Mouse (Mus musculus) CH12.LX (cell line): ENCODE measurements at regions not wholly inside any gene's neighbourhood (a gene's known extent, or its start where the extent isn't known, plus 50 kb on each side); places are given as distances from the start of the nearest gene placed in this dataset.

ENCODE experiments used
- DNase-seq: peaks from one replicate; pipeline ENCODE4 v3.0.0-alpha.2; 2013; ENCODE audit errors: extremely low read depth
- H3K27ac ChIP-seq: 2 replicates; pipeline ENCODE4 v1.5.1; 2012; ENCODE audit warnings: low read depth, mild to moderate bottlenecking, control low read depth, moderate library complexity; ENCODE audit not compliant: insufficient read depth
- H3K27me3 ChIP-seq: replicated peaks from 2 replicates; pipeline ENCODE3; 2012; ENCODE audit warnings: inconsistent platforms
- H3K36me3 ChIP-seq, 2 experiments: replicated peaks in 1 of 2; 2 replicates each; pipeline versions ENCODE3 to v1.6.1; 2012; ENCODE audit warnings: inconsistent platforms in 1 of 2, low read length in 1 of 2, mild to moderate bottlenecking in 1 of 2, mixed read lengths in 1 of 2, moderate library complexity in 1 of 2; ENCODE audit not compliant: control insufficient read depth in 1 of 2, insufficient read depth in 1 of 2
- H3K4me1 ChIP-seq, 2 experiments: 2 replicates each; pipeline ENCODE4 v1.6.1; 2012; ENCODE audit warnings: inconsistent platforms in 1 of 2, moderate library complexity in 1 of 2; ENCODE audit not compliant: insufficient read depth in 2 of 2, control insufficient read depth in 1 of 2
- H3K4me2 ChIP-seq: 2 replicates; pipeline ENCODE4 v1.6.1; 2012; ENCODE audit warnings: low read depth, mild to moderate bottlenecking, control low read depth; ENCODE audit not compliant: poor library complexity, insufficient read depth, severe bottlenecking
- H3K4me3 ChIP-seq, 3 experiments: fragments of 150-350 bp in 1 of 3; sonication (generic) in 1 of 3; replicated peaks in 1 of 3; 2 replicates each; pipeline versions ENCODE3 to v1.5.1; 2011 to 2012; ENCODE audit warnings: low read depth in 2 of 3, low read length in 2 of 3, mild to moderate bottlenecking in 2 of 3, moderate library complexity in 2 of 3, control low read depth in 1 of 3, improper control_type of control experiment in 1 of 3, inconsistent platforms in 1 of 3, mixed read lengths in 1 of 3; ENCODE audit not compliant: poor library complexity in 1 of 3
- H3K79me2 ChIP-seq: replicated peaks from 2 replicates; pipeline ENCODE4 v1.6.1; 2012; ENCODE audit warnings: mild to moderate bottlenecking, moderate library complexity; ENCODE audit not compliant: control insufficient read depth, poor library complexity, insufficient read depth, severe bottlenecking; ENCODE audit errors: extremely low read depth
- H3K9ac ChIP-seq: 2 replicates; pipeline ENCODE4 v1.6.1; 2012; ENCODE audit warnings: low read depth, mild to moderate bottlenecking, control low read depth, moderate library complexity; ENCODE audit not compliant: insufficient read depth
- H3K9me3 ChIP-seq: replicated peaks from 2 replicates; pipeline ENCODE3; 2012; ENCODE audit warnings: low read length, inconsistent platforms, mixed read lengths
- CHD1 ChIP-seq: IDR thresholded peaks from 2 replicates; pipeline ENCODE4 v1.6.1; 2012; ENCODE audit warnings: low read depth, low read length, improper control_type of control experiment, inconsistent platforms
- E2F4 ChIP-seq: IDR thresholded peaks from 2 replicates; pipeline ENCODE4 v1.6.1; 2011; ENCODE audit warnings: low read depth, low read length, improper control_type of control experiment; ENCODE audit not compliant: insufficient replicate concordance
- EP300 ChIP-seq: IDR thresholded peaks from 2 replicates; pipeline ENCODE4 v1.6.1; 2011; ENCODE audit warnings: low read length, improper control_type of control experiment
- ETS1 ChIP-seq: conservative IDR thresholded peaks from 2 replicates; pipeline ENCODE4 v1.6.1; 2012; ENCODE audit warnings: low read depth, mild to moderate bottlenecking, inconsistent platforms, low read length, improper control_type of control experiment, moderate library complexity
- GABPA ChIP-seq: IDR thresholded peaks from 2 replicates; pipeline ENCODE4 v1.6.1; 2012; ENCODE audit warnings: low read depth, low read length, improper control_type of control experiment, inconsistent platforms; ENCODE audit not compliant: insufficient replicate concordance
- HCFC1 ChIP-seq: IDR thresholded peaks from 2 replicates; pipeline ENCODE4 v1.6.1; 2012; ENCODE audit warnings: low read depth, mild to moderate bottlenecking, inconsistent platforms, low read length, improper control_type of control experiment
- IRF4 ChIP-seq: IDR thresholded peaks from 2 replicates; pipeline ENCODE4 v1.6.1; 2014; ENCODE audit warnings: low read depth, mild to moderate bottlenecking, inconsistent platforms, low read length, improper control_type of control experiment
- JUN ChIP-seq: IDR thresholded peaks from 2 replicates; pipeline ENCODE4 v1.6.1; 2011; ENCODE audit warnings: low read depth, mild to moderate bottlenecking, low read length, improper control_type of control experiment, moderate library complexity; ENCODE audit not compliant: insufficient read depth
- KAT2A ChIP-seq: IDR thresholded peaks from 2 replicates; pipeline ENCODE4 v1.6.1; 2012; ENCODE audit warnings: low read length, improper control_type of control experiment, inconsistent platforms; ENCODE audit not compliant: insufficient replicate concordance
- MAFK ChIP-seq: IDR thresholded peaks from 2 replicates; pipeline ENCODE4 v1.6.1; 2011; ENCODE audit warnings: low read length, improper control_type of control experiment; ENCODE audit not compliant: insufficient replicate concordance
- MAZ ChIP-seq: IDR thresholded peaks from 2 replicates; pipeline ENCODE4 v1.6.1; 2012; ENCODE audit warnings: low read depth, mild to moderate bottlenecking, inconsistent platforms, low read length, improper control_type of control experiment, moderate library complexity
- MEF2A ChIP-seq: IDR thresholded peaks from 2 replicates; pipeline ENCODE4 v1.6.1; 2014; ENCODE audit warnings: low read depth, mild to moderate bottlenecking, inconsistent platforms, low read length, improper control_type of control experiment, borderline replicate concordance
- NELFE ChIP-seq: IDR thresholded peaks from 2 replicates; pipeline ENCODE4 v1.6.1; 2011; ENCODE audit warnings: low read depth, low read length, improper control_type of control experiment
- NRF1 ChIP-seq: IDR thresholded peaks from 2 replicates; pipeline ENCODE4 v1.6.1; 2014; ENCODE audit warnings: low read depth, mild to moderate bottlenecking, inconsistent platforms, low read length, improper control_type of control experiment, moderate library complexity
- SMC3 ChIP-seq: IDR thresholded peaks from 2 replicates; pipeline ENCODE4 v1.6.1; 2011; ENCODE audit warnings: low read depth, low read length, improper control_type of control experiment
- TCF12 ChIP-seq: IDR thresholded peaks from 2 replicates; pipeline ENCODE4 v1.6.1; 2014; ENCODE audit warnings: low read depth, mild to moderate bottlenecking, inconsistent platforms, low read length, improper control_type of control experiment
- USF2 ChIP-seq: conservative IDR thresholded peaks from 2 replicates; pipeline ENCODE4 v1.6.1; 2011; ENCODE audit warnings: low read depth, low read length, improper control_type of control experiment
- ZMIZ1 ChIP-seq: IDR thresholded peaks from 2 replicates; pipeline ENCODE4 v1.6.1; 2012; ENCODE audit warnings: low read depth, mild to moderate bottlenecking, inconsistent platforms, low read length, improper control_type of control experiment
- ZNF384 ChIP-seq: IDR thresholded peaks from 2 replicates; pipeline ENCODE4 v1.6.1; 2012; ENCODE audit warnings: low read depth, low read length, improper control_type of control experiment, inconsistent platforms
- dilution Hi-C: fragments of 300-500 bp; cut with MboI; formaldehyde crosslinking; loops from 2 replicates; pipeline ENCODE4 v1.14.3; 2020; ENCODE audit warnings: low sequenced_read_pairs; ENCODE audit not compliant: extremely low pct_unique_long_range_greater_than_20kb, extremely low pct_ligation_motif_present
- in situ Hi-C: fragments of 300-500 bp; cut with MboI; formaldehyde crosslinking; loops from 3 replicates; pipeline ENCODE4 v1.14.3; 2019; ENCODE audit warnings: low sequenced_read_pairs, low pct_ligation_motif_present, low pct_unique_long_range_greater_than_20kb, mixed read lengths

- H3K27me3 ChIP-seq: peaks cover 96% of the 10 kb centered on the region
- H3K27ac ChIP-seq: no peak overlapping the region
- no peaks in the 10 kb centered on the region for H3K9me3 ChIP-seq
- H3K9ac ChIP-seq: no peak overlapping the region
- no peak for DNase-seq
- TF ChIP-seq NRF1 (no peak), NELFE (no peak), MEF2A (no peak), ZMIZ1 (no peak), IRF4 (no peak), JUN (no peak), HCFC1 (no peak), E2F4 (no peak), GABPA (no peak), EP300 (no peak), ZNF384 (no peak)
- TF ChIP-seq, all 38 proteins: peak for 0
- Histone ChIP-seq H3K4me3 (no peak overlapping the region), H3K4me2 (no peak overlapping the region), H3K79me2 (no peaks in the 10 kb centered on the region), H3K4me1 (no peaks in the 10 kb centered on the region), H3K36me3 (no peaks in the 10 kb centered on the region)
- dilution Hi-C loops: no loop called here
- in situ Hi-C loops: no loop called here
Measured at GRCm38 (mm10) chr1:190403335-190403734, 232.8 kb upstream of the Prox1 start.

GRCm38 (mm10) chr1:190398308-190398707, 227.8 kb upstream of the Prox1 start:
- Histone ChIP-seq H3K9ac (no peak overlapping the region), H3K36me3 (no peaks in the 10 kb centered on the region), H3K27me3 (peaks cover 97% of the 10 kb centered on the region)
- no peak for TF ChIP-seq JUN
- no peak for TF ChIP-seq EP300
- no peak for TF ChIP-seq SMC3
- TF ChIP-seq ETS1: no peak
- TF ChIP-seq USF2: no peak
- TF ChIP-seq MAFK: no peak
- no peak for TF ChIP-seq CHD1
- TF ChIP-seq E2F4: no peak
- TF ChIP-seq TCF12: no peak
- no peak for TF ChIP-seq KAT2A
- TF ChIP-seq HCFC1: no peak
- TF ChIP-seq ZMIZ1: no peak
- no peak for TF ChIP-seq MAZ
- TF ChIP-seq, all 38 proteins: peak for 0
- Histone ChIP-seq H3K4me2 (no peak overlapping the region), H3K9me3 (no peaks in the 10 kb centered on the region), H3K4me3 (no peak overlapping the region), H3K27ac (no peak overlapping the region), H3K4me1 (no peaks in the 10 kb centered on the region), H3K79me2 (no peaks in the 10 kb centered on the region)
- dilution Hi-C loops (no loop called here), in situ Hi-C loops (no loop called here)
- DNase-seq: no peak
